Mouse (Mus musculus): ENCODE data around the gene Fgf10. TPM values are rescaled to one million over a fixed set of nuclear protein-coding genes. Genes with fewer than 3 reads are reported as not detected.

Fgf10 gene
- total RNA-seq, 2 experiments from 2014 or later, result 0.27 to 0.43 TPM

- no peak for DNase-seq
- intact Hi-C loops (cut with DNase I), result no loop called here
These were observed 159.2 kb downstream of the Fgf10 start for GRCm38 (mm10) chr13:118828604-118829381.

DNA sequence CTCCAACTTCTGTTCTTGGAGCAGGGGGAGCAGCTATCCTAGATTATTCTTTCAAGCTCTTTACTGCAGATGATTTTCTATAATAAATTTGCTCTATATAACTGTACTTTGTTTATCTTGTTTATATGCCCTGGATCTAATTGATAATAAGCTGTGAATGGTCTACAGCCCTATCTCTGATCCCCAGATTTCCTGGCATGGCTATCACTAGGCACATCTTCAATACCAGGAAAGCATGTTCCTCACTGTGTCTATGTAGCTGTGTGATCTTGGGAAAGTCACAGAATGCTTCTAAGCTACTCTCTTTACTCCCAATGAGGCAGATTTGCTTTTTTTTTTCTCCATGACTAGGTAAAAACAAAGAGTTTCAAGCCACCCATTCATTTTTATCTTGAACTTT, 164.4 kb downstream of the Fgf10 start:
- intact Hi-C loops (cut with DNase I), result no loop called here
- DNase-seq, result no peak

DNA sequence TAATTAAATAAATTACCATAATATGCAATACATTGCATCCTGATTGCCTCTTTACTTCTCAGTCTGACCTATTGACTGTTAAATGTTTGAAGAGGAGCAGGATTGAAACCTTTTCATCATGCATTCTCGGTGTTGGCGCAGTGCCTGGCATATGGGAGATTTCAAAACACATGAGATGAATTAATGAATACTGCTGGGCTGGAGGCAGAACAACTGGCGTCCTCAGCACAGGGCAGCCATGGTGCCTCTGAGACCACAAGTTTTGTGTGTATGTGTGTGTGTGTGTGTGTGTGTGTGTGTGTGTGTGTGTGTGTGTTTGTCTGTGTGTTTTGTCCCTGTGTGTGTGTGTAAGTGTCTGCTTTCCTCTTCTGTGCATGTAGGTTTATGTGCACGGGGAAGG, 165.5 kb downstream of the Fgf10 start:
- intact Hi-C loops (cut with DNase I), result no loop called here
- DNase-seq, result peak in 1 of 2 experiments; percentile 3

Measured in heart, postnatal 10 days (tissue).